Mouse (Mus musculus) mature B cell (primary cell): ENCODE measurements around the gene Zfp965.
"Not testable (repeated sequence)": the region's sequence is repeated elsewhere in the genome, so short reads cannot be mapped to it uniquely, and the experiment has no call there.

Source experiments
- in situ Hi-C: fragments of 300-500 bp; cut with MboI; formaldehyde crosslinking; loops from 2 replicates; pipeline ENCODE4 v1.14.3; 2019

Zfp965 gene

DNA sequence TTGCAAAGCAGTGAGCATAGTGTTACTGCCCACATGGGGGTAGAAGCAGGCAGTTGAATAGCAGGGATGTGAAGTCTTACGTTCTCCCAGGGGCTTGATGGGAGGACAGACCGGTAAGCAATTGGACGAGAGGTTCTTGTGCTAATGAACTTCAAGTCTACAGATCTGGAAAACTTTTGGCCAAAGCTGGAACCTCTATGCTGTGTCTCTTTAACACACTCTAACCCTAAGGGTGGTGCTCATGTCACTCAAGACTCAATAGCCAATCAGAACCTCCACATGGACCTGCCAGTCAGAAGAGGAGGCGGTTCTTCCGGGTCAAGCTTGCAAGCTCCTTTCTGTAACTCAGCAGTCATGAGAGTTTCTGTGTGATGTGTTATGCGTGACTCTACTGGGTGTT lies at the start of gene Zfp965:
Gene Zfp965 (plus strand): TSS at position 301 of the 400 bp plus-strand sequence.
- in situ Hi-C loops = not testable (repeated sequence)

DNA sequence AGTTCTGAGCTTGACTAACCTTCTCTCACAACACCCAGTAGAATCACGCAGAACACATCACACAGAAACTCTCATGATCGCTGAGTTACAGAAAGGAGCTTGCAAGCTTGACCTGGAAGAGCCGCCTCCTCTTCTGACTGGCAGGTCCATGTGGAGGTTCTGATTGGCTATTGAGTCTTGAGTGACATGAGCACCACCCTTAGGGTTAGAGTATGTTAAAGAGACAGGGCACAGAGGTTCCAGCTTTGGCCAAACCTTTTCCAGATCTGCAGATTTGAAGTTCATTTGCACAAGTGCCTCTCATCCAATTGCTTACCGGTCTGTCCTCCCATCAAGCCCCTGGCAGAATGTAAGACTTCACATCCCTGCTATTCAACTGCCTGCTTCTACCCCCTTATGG lies 34.1 kb upstream of the Zfp965 start, which contains the start of gene Gm4724:
Gene Gm4724 (minus strand): TSS at position 101 of the 400 bp plus-strand sequence.
- in situ Hi-C loops = not testable (repeated sequence)
